Mouse (Mus musculus) stomach, adult 2 months (tissue): ENCODE results near the gene Ces5a. TPM values are rescaled to one million over a fixed set of nuclear protein-coding genes. Genes with fewer than 3 reads are reported as not detected.

Source experiments
- polyA plus RNA-seq: library from polyadenylated mRNA; depleted of rRNA; stranded (reverse); fragments of >200 nt; gene quantifications from 2 replicates; pipeline ENCODE4 v1.2.3, GENCODE M21; 2012; rRNA removed

Ces5a gene
- polyA plus RNA-seq = 1.1 TPM in 1 of 2 replicates, not detected in the other

DNA sequence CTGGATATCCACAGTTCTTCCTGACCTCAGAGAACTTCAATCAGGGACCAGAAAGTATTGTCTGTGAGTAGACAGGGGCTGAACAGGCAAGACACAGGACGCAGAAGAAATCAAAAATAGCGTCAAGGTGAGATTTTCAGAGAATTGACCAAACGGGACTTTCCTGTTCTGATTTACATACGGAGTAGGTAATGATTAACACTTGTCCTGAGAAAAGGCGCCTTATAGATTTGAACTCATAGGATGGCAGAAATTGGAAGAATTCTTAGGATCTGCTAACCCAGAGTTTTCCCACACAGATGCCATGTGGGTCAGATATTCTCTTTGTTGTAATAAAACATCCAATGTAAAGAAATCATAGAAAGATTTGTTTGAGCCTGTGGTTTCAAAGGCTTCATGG, at the start of gene Ces5a:
Ces5a (minus strand) TSS at position 101 of the 400 bp plus-strand sequence.

Other genes with a start within 250 kb of the Ces5a start
- 0.24 and 0.73 TPM in 2 replicates for gene Ces1g, start 198.5 kb downstream of the Ces5a start, polyA plus RNA-seq
- gene Ces1h, start 156.1 kb downstream of the Ces5a start, polyA plus RNA-seq = 0.31 TPM in 1 of 2 replicates, not detected in the other